Mouse (Mus musculus): ENCODE data around the gene Dixdc1. TPM values are rescaled to one million over a fixed set of nuclear protein-coding genes. Genes with fewer than 3 reads are reported as not detected.

Dixdc1 gene
- total and polyA plus RNA-seq, 3 experiments = 0.07 TPM; not detected in 2

GRCm38 (mm10) chr9:50724661-50725330 lies 14.5 kb downstream of the Dixdc1 start:
- TF ChIP-seq CTCF (IDR thresholded peaks at IDR 0.05 in 2 of 3, conservative IDR thresholded peaks at IDR 0.05 in 1 of 3; ENCODE audit: control insufficient read depth in 1 of 3, insufficient read depth in 1 of 3, low read depth in 2 of 3, low read length in 3 of 3, poor library complexity in 1 of 3, severe bottlenecking in 1 of 3) (no peak), USF1 (IDR thresholded peaks at IDR 0.05; ENCODE audit: low read depth, low read length) (no peak), HCFC1 (IDR thresholded peaks at IDR 0.05; ENCODE audit: low read depth, low read length) (no peak), ETS1 (IDR thresholded peaks at IDR 0.05; ENCODE audit: low read depth, low read length) (no peak), ZKSCAN1 (IDR thresholded peaks at IDR 0.05; ENCODE audit: low read depth, low read length) (no peak), E2F4 (IDR thresholded peaks at IDR 0.05; ENCODE audit: borderline replicate concordance, low read depth, low read length) (no peak), TCF12 (IDR thresholded peaks at IDR 0.05; ENCODE audit: low read depth, low read length) (no peak), CHD2 (IDR thresholded peaks at IDR 0.05; ENCODE audit: low read length) (no peak)
- Histone ChIP-seq H3K4me1 (ENCODE audit: control insufficient read depth in 1 of 2, insufficient read depth in 2 of 2, low read length in 2 of 2) (0 out of 4 replicates have a peak, but pooled peaks cover 0 to 2% of the 10 kb centered on the region in 2 experiments), H3K9me3 (replicated peaks; ENCODE audit: insufficient read depth, low read length) (no peaks in the 10 kb centered on the region), H3K27me3 (ENCODE audit: control insufficient read depth in 1 of 2, insufficient read depth in 2 of 2, low read length in 2 of 2) (peaks cover 3 to 9% of the 10 kb centered on the region in 2 experiments), H3K27ac (ENCODE audit: control insufficient read depth, low read depth, low read length) (no peak overlapping the region), H3K79me2 (ENCODE audit: control insufficient read depth, insufficient read depth, low read length, poor library complexity) (no peaks in the 10 kb centered on the region), H3K4me3 (ENCODE audit: control insufficient read depth in 1 of 2, insufficient read depth in 1 of 2, low read depth in 2 of 2, low read length in 2 of 2) (no peak overlapping the region), H3K36me3 (ENCODE audit: control insufficient read depth in 1 of 2, insufficient read depth in 2 of 2, low read length in 2 of 2) (no peaks in the 10 kb centered on the region), H3K9ac (ENCODE audit: control insufficient read depth, low read depth, low read length, poor library complexity, severe bottlenecking) (no peak overlapping the region)
- no peak for DNase-seq (ENCODE audit: low read depth, low spot score)

DNA sequence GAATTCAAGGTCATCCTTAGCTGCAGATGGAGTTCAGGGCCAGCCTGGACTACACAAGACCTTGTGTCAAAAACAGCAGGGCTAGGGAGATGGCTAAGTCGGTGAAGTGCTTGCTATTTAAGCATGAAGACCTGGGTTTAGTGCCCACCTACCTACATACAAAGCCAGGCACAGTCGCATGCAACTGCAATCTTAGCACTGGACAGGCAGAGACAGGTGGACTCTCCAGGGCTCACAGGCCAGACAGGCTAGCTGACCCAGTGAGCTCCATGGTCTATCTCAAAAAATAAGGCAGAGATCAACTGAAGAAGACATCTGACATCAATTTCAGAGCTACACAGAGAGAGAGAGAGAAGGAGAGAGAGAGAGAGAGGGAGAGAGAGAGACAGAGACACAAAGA lies 15.2 kb downstream of the Dixdc1 start:
- TF ChIP-seq ZNF384 (IDR thresholded peaks at IDR 0.05; ENCODE audit: low read depth, low read length) (no peak), USF2 (IDR thresholded peaks at IDR 0.05; ENCODE audit: borderline replicate concordance in 1 of 2, insufficient read depth in 1 of 2, low read depth in 1 of 2, low read length in 2 of 2) (no peak), GATA1 (IDR thresholded peaks at IDR 0.05; ENCODE audit: low read depth, low read length) (no peak), GABPA (IDR thresholded peaks at IDR 0.05; ENCODE audit: low read depth, low read length) (no peak), POLR2A (IDR thresholded peaks at IDR 0.05; ENCODE audit: control insufficient read depth in 1 of 2, insufficient read depth in 1 of 2, low read depth in 1 of 2, low read length in 2 of 2, poor library complexity in 1 of 2) (no peak), USF1 (IDR thresholded peaks at IDR 0.05; ENCODE audit: low read depth, low read length) (no peak), E2F4 (IDR thresholded peaks at IDR 0.05; ENCODE audit: borderline replicate concordance, low read depth, low read length) (no peak), NRF1 (IDR thresholded peaks at IDR 0.05; ENCODE audit: insufficient read depth, low read depth, low read length, poor library complexity, severe bottlenecking) (no peak), CHD1 (IDR thresholded peaks at IDR 0.05; ENCODE audit: low read depth, low read length) (no peak), HCFC1 (IDR thresholded peaks at IDR 0.05; ENCODE audit: low read depth, low read length) (no peak), MEF2A (IDR thresholded peaks at IDR 0.05; ENCODE audit: extremely low read depth, insufficient replicate concordance, low read depth, low read length, poor library complexity, severe bottlenecking) (no peak)
- no peak for DNase-seq (ENCODE audit: low read depth, low spot score)
- Histone ChIP-seq H3K9me3 (replicated peaks; ENCODE audit: insufficient read depth, low read length) (no peaks in the 10 kb centered on the region), H3K9ac (ENCODE audit: control insufficient read depth, low read depth, low read length, poor library complexity, severe bottlenecking) (no peak overlapping the region), H3K36me3 (ENCODE audit: control insufficient read depth in 1 of 2, insufficient read depth in 2 of 2, low read length in 2 of 2) (no peaks in the 10 kb centered on the region), H3K4me1 (ENCODE audit: control insufficient read depth in 1 of 2, insufficient read depth in 2 of 2, low read length in 2 of 2) (0 out of 4 replicates have a peak, but pooled peaks cover 0 to 2% of the 10 kb centered on the region in 2 experiments), H3K27ac (ENCODE audit: control insufficient read depth, low read depth, low read length) (no peak overlapping the region), H3K27me3 (ENCODE audit: control insufficient read depth in 1 of 2, insufficient read depth in 2 of 2, low read length in 2 of 2) (peaks cover 6 to 9% of the 10 kb centered on the region in 2 experiments), H3K79me2 (ENCODE audit: control insufficient read depth, insufficient read depth, low read length, poor library complexity) (no peaks in the 10 kb centered on the region), H3K4me3 (ENCODE audit: control insufficient read depth in 1 of 2, insufficient read depth in 1 of 2, low read depth in 2 of 2, low read length in 2 of 2) (no peak overlapping the region)
